Mouse (Mus musculus): Measurements from ENCODE around the gene Mindy3. TPM values are rescaled to one million over a fixed set of nuclear protein-coding genes. Genes with fewer than 3 reads are reported as not detected.
A peak's percentile ranks its signal among the peaks of the same experiment; 100 is the strongest.
"Not testable (repeated sequence)": the region's sequence is repeated elsewhere in the genome, so short reads cannot be mapped to it uniquely, and the experiment has no call there.

The Mindy3 gene
- polyA plus RNA-seq (2015; fragmentation: Nextera tagmentation; extraction: Ambion mirVana): 41.2 and 45.0 TPM in 2 replicates

DNA sequence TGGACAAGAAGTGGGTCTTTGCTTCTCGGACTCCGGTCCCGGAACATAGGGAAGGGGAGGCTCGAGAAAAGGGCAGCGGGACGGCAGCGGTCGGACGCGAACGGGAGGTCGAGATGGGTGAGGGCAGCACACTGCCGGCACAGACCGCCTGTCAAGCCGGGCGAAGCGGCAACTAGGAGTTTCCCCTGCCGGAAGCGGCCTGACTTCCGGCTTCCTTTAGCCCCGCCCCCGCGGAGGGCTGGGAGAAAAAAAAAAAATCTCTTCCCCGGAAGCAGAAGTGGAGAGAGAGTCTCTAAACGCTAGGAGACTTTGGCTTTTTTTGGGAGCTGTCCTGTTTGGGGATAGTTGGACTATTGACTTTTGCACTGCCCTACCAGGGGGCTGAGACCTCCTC lies at the start of gene Mindy3:
TSS of gene Mindy3 (minus strand) at position 209 of the 394 bp plus-strand sequence.
- peak within 1 kb of the TSS; percentile 61 for H3K27ac ChIP-seq (replicated peaks)
- H3K27me3 ChIP-seq: no peaks in the 10 kb centered on the region
- ATAC-seq (replicated peaks): peak; percentile 94
- H3K9me3 ChIP-seq: no peaks in the 10 kb centered on the region
- peak within 1 kb of the TSS; percentile 64 for H3K4me2 ChIP-seq (replicated peaks)
- no peaks in the 10 kb centered on the region for H3K36me3 ChIP-seq
- H3K4me1 ChIP-seq: peaks cover 13% of the 10 kb centered on the region
- 0% methylated on average over 25 of the region's 25 CpGs for WGBS
- peak within 1 kb of the TSS; percentile 72 for H3K9ac ChIP-seq (replicated peaks)
- peak within 1 kb of the TSS; percentile 94 for H3K4me3 ChIP-seq

GRCm38 (mm10) chr2:12459732-12460131 lies 40.5 kb upstream of the Mindy3 start:
- 85% methylated on average over 1 of the region's 1 CpGs for WGBS
- no peaks in the 10 kb centered on the region for H3K4me1 ChIP-seq
- no peaks in the 10 kb centered on the region for H3K27me3 ChIP-seq
- ATAC-seq (replicated peaks): 0 out of 2 replicates have a peak, but pooled peaks have one; percentile 13
- no peak overlapping the region for H3K27ac ChIP-seq (replicated peaks)
- no peak overlapping the region for H3K9ac ChIP-seq (replicated peaks)
- no peak overlapping the region for H3K4me2 ChIP-seq (replicated peaks)
- no peaks in the 10 kb centered on the region for H3K9me3 ChIP-seq
- no peak overlapping the region for H3K4me3 ChIP-seq
- no peaks in the 10 kb centered on the region for H3K36me3 ChIP-seq

DNA sequence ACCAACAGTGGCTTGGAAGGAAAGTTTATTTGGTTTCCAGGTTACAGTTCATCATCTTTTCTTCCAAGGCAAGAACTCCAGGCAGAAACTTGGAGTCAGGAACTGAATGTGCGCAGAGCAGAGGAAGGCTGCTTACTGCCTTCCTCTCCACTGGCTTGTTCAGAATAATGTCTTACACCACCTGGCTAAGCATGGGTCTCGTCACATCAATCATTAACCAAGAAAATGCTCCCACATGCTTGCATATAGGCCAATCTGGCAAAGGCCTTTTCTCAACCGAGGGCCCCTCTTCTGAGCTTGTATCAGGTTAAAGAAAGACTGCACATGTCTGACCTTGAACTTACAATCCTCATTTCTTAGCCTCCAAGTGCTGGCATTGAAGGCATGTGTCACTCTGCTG lies 30.8 kb upstream of the Mindy3 start:
- no peak overlapping the region for H3K27ac ChIP-seq (replicated peaks)
- no peak overlapping the region for H3K4me2 ChIP-seq (replicated peaks)
- no peaks in the 10 kb centered on the region for H3K9me3 ChIP-seq
- H3K4me1 ChIP-seq: no peaks in the 10 kb centered on the region
- H3K36me3 ChIP-seq: no peaks in the 10 kb centered on the region
- no peak overlapping the region for H3K4me3 ChIP-seq
- H3K27me3 ChIP-seq: no peaks in the 10 kb centered on the region
- WGBS: 90% methylated on average over 3 of the region's 3 CpGs
- H3K9ac ChIP-seq (replicated peaks): no peak overlapping the region
- ATAC-seq (replicated peaks): no peak

GRCm38 (mm10) chr2:12440120-12440519 lies 20.9 kb upstream of the Mindy3 start:
- Histone ChIP-seq H3K4me2 (replicated peaks) (no peak overlapping the region), H3K36me3 (no peaks in the 10 kb centered on the region), H3K9ac (replicated peaks) (no peak overlapping the region), H3K4me1 (no peaks in the 10 kb centered on the region), H3K27me3 (no peaks in the 10 kb centered on the region), H3K27ac (replicated peaks) (no peak overlapping the region), H3K4me3 (no peak overlapping the region), H3K9me3 (no peaks in the 10 kb centered on the region)
- ATAC-seq (replicated peaks): no peak

GRCm38 (mm10) chr2:12439543-12439942 lies 20.3 kb upstream of the Mindy3 start:
- Histone ChIP-seq H3K27me3 (no peaks in the 10 kb centered on the region), H3K36me3 (no peaks in the 10 kb centered on the region), H3K27ac (replicated peaks) (no peak overlapping the region), H3K4me1 (no peaks in the 10 kb centered on the region), H3K4me2 (replicated peaks) (no peak overlapping the region), H3K9me3 (no peaks in the 10 kb centered on the region), H3K9ac (replicated peaks) (no peak overlapping the region), H3K4me3 (no peak overlapping the region)
- WGBS: 43% methylated on average over 2 of the region's 2 CpGs
- no peak for ATAC-seq (replicated peaks)

- Histone ChIP-seq H3K4me3 (no peak overlapping the region), H3K9ac (replicated peaks) (no peak overlapping the region), H3K36me3 (no peaks in the 10 kb centered on the region), H3K27me3 (no peaks in the 10 kb centered on the region), H3K4me1 (no peaks in the 10 kb centered on the region), H3K4me2 (replicated peaks) (no peak overlapping the region), H3K9me3 (no peaks in the 10 kb centered on the region), H3K27ac (replicated peaks) (no peak overlapping the region)
- 0 out of 2 replicates have a peak, but pooled peaks have one; percentile 53 for ATAC-seq (replicated peaks)
- whole genome bisulfite sequencing: 86% methylated on average over 2 of the region's 2 CpGs
These were observed 18.9 kb upstream of the Mindy3 start for GRCm38 (mm10) chr2:12438181-12438580.

DNA sequence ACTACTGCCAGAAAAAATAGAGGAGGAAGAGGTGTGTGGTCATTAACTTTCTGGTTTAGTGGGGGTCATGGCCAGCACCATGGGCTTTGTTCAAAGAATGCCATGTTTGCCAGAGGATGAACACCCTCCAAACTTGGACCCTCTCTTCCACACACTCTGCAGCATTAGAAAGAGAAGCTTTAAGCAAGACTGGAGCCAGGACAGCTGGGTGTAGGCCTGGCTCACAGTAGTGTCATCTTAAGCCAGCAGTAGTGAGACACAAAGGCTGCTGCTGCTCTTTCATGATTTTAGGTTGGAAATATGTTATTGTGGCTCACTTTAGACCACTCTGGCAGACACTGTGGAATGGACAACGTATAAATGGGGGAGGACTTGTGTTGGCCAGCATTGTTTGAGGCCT lies 12.8 kb upstream of the Mindy3 start:
- Histone ChIP-seq H3K4me3 (no peak overlapping the region), H3K9ac (replicated peaks) (no peak overlapping the region), H3K27me3 (no peaks in the 10 kb centered on the region), H3K27ac (replicated peaks) (no peak overlapping the region), H3K9me3 (no peaks in the 10 kb centered on the region), H3K36me3 (no peaks in the 10 kb centered on the region), H3K4me2 (replicated peaks) (no peak overlapping the region), H3K4me1 (no peaks in the 10 kb centered on the region)
- 86% methylated on average over 1 of the region's 1 CpGs for WGBS
- no peak for ATAC-seq (replicated peaks)

DNA sequence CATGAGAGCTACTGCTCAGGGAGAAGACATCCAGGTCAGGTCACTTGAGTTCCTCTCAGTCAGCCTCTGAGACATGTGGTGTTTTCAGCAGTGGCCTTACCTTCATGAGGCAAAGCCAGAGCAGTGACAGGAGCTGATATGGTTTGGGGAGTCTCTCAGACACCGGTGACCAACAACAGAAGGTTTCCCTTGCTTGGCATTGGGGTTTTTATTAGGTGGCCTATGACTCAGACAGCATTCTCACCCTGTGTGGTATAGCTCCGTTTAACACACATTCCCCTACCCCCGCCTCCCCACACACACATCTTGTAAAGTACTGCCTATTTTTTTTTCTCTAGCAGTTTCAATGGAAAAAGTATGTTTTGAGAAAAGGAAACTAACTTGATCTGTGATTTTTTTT lies 5.1 kb upstream of the Mindy3 start:
- H3K9me3 ChIP-seq: no peaks in the 10 kb centered on the region
- no peaks in the 10 kb centered on the region for H3K27me3 ChIP-seq
- no peaks in the 10 kb centered on the region for H3K4me1 ChIP-seq
- no peak for ATAC-seq (replicated peaks)
- no peak overlapping the region for H3K4me3 ChIP-seq
- no peaks in the 10 kb centered on the region for H3K36me3 ChIP-seq
- H3K4me2 ChIP-seq (replicated peaks): no peak overlapping the region
- WGBS: 84% methylated on average over 3 of the region's 3 CpGs
- no peak overlapping the region for H3K9ac ChIP-seq (replicated peaks)
- no peak overlapping the region for H3K27ac ChIP-seq (replicated peaks)

GRCm38 (mm10) chr2:12423426-12423825 lies 4.2 kb upstream of the Mindy3 start:
- H3K27ac ChIP-seq (replicated peaks); H3K4me1 ChIP-seq; H3K9me3 ChIP-seq; H3K36me3 ChIP-seq; H3K4me2 ChIP-seq (replicated peaks); H3K4me3 ChIP-seq; H3K27me3 ChIP-seq; ATAC-seq (replicated peaks); H3K9ac ChIP-seq (replicated peaks): not testable (repeated sequence)
- 59% methylated on average over 6 of the region's 6 CpGs for WGBS

DNA sequence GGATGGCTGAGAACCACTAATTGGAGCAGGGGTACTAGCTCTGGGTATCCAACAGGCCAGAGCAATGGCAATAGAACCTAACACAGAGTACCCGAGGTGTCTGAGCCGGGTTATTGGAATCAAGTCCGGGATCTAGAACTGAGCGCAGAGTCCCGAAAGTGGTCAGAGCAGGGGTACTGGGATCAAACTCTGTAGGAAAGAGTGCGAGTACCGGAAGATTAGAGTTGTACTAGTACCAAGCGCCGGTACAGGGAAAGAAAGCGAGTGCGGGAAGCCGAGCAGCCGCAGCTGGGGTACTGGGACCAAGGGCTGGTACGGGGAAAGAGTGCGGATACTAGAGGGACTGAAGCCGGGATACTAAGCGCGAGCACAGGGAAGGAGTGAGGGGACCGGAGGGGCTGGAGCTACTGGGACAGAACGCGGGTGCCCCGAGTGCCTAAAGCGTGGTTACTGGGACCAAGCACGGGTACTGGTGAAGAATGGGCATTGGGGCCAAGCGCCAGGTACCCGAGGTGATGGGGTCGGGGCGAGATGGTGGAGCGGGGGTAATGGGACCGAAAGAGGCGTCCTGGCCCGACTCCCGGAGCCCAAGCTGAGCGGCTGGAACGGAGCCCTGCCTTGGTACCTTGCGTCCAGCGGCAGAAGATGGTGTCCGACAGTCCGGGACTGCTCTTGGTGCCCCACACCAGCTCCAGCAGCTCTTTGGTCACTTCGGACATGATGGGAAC lies 572 bp downstream of the Mindy3 start:
- Histone ChIP-seq H3K9ac (replicated peaks) (peak overlapping the region; percentile 72), H3K9me3 (no peaks in the 10 kb centered on the region), H3K27ac (replicated peaks) (peak overlapping the region; percentile 61), H3K27me3 (no peaks in the 10 kb centered on the region), H3K36me3 (no peaks in the 10 kb centered on the region), H3K4me1 (peaks cover 13% of the 10 kb centered on the region), H3K4me2 (replicated peaks) (peak overlapping the region; percentile 64), H3K4me3 (peak overlapping the region; percentile 94)
- peak; percentile 84 for ATAC-seq (replicated peaks)
- under 1% methylated on average over 40 of the region's 40 CpGs for WGBS

GRCm38 (mm10) chr2:12418121-12418520 lies 1.1 kb downstream of the Mindy3 start:
- peak overlapping the region; percentile 94 for H3K4me3 ChIP-seq
- no peak for ATAC-seq (replicated peaks)
- no peak overlapping the region for H3K27ac ChIP-seq (replicated peaks)
- H3K9ac ChIP-seq (replicated peaks): peak overlapping the region; percentile 72
- H3K4me2 ChIP-seq (replicated peaks): peak overlapping the region; percentile 64
- H3K27me3 ChIP-seq: no peaks in the 10 kb centered on the region
- WGBS: 53% methylated on average over 8 of the region's 8 CpGs
- H3K9me3 ChIP-seq: no peaks in the 10 kb centered on the region
- no peaks in the 10 kb centered on the region for H3K36me3 ChIP-seq
- peaks cover 13% of the 10 kb centered on the region for H3K4me1 ChIP-seq

- no peaks in the 10 kb centered on the region for H3K4me1 ChIP-seq
- H3K9me3 ChIP-seq: no peaks in the 10 kb centered on the region
- H3K27ac ChIP-seq (replicated peaks): no peak overlapping the region
- no peak for ATAC-seq (replicated peaks)
- H3K27me3 ChIP-seq: no peaks in the 10 kb centered on the region
- WGBS: 93% methylated on average over 2 of the region's 2 CpGs
- no peak overlapping the region for H3K4me2 ChIP-seq (replicated peaks)
- no peak overlapping the region for H3K9ac ChIP-seq (replicated peaks)
- no peaks in the 10 kb centered on the region for H3K36me3 ChIP-seq
- H3K4me3 ChIP-seq: no peak overlapping the region
These were observed 7.0 kb downstream of the Mindy3 start for GRCm38 (mm10) chr2:12412309-12412708.

DNA sequence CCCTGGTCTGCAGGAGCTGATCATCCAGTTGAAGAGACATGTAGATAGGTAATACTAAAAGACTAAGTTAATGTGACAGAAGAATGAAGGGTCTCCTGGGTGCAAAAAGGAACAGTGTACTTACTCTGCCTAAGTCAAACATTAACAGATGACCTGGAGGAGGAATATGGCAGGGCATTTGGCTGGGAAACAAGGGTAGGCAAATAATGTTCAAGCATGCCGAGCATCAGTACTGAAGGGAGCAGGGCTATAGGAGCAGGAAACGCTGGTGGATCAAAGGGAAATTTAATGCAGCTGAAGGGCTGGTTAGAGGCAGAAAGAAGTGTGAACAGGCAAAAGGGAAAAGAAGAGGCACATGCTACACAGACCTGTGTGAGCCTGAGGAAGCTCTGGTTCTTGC lies 8.1 kb downstream of the Mindy3 start:
- H3K27me3 ChIP-seq: no peaks in the 10 kb centered on the region
- no peak overlapping the region for H3K9ac ChIP-seq (replicated peaks)
- H3K4me1 ChIP-seq: no peaks in the 10 kb centered on the region
- no peak for ATAC-seq (replicated peaks)
- H3K36me3 ChIP-seq: no peaks in the 10 kb centered on the region
- H3K27ac ChIP-seq (replicated peaks): no peak overlapping the region
- H3K9me3 ChIP-seq: no peaks in the 10 kb centered on the region
- WGBS: 64% methylated on average over 2 of the region's 2 CpGs
- no peak overlapping the region for H3K4me2 ChIP-seq (replicated peaks)
- H3K4me3 ChIP-seq: no peak overlapping the region

Data from forebrain, embryonic 15.5 days (tissue).